Mouse (Mus musculus): ENCODE measurements at regions not wholly inside any gene's neighbourhood (a gene's known extent, or its start where the extent isn't known, plus 50 kb on each side); places are given as distances from the start of the nearest gene placed in this dataset.

GRCm38 (mm10) chr5:101288358-101288757 lies 376.4 kb downstream of the Nkx6-1 start:
- TF ChIP-seq POLR2A (IDR thresholded peaks at IDR 0.05; ENCODE audit: borderline replicate concordance, extremely low read depth, insufficient read depth, insufficient read length, poor library complexity, severe bottlenecking) (no peak), CTCF (IDR thresholded peaks at IDR 0.05; ENCODE audit: borderline replicate concordance, extremely low read depth, insufficient read depth, insufficient read length) (peak; percentile 55)
- peak; percentile 22 for DNase-seq (ENCODE audit: low read depth)

- TF ChIP-seq CTCF (IDR thresholded peaks at IDR 0.05; ENCODE audit: borderline replicate concordance, extremely low read depth, insufficient read depth, insufficient read length) (no peak), POLR2A (IDR thresholded peaks at IDR 0.05; ENCODE audit: borderline replicate concordance, extremely low read depth, insufficient read depth, insufficient read length, poor library complexity, severe bottlenecking) (no peak)
- DNase-seq (ENCODE audit: low read depth) = peak; percentile 4
Measured at GRCm38 (mm10) chr5:101285941-101286340, 378.9 kb downstream of the Nkx6-1 start.

- no peak for TF ChIP-seq POLR2A (IDR thresholded peaks at IDR 0.05; ENCODE audit: borderline replicate concordance, extremely low read depth, insufficient read depth, insufficient read length, poor library complexity, severe bottlenecking)
- TF ChIP-seq CTCF (IDR thresholded peaks at IDR 0.05; ENCODE audit: borderline replicate concordance, extremely low read depth, insufficient read depth, insufficient read length) = no peak
- no peak for DNase-seq (ENCODE audit: low read depth)
Measured at GRCm38 (mm10) chr5:101250474-101250873, 405.0 kb downstream of the Gpat3 start.

- peak; percentile 59 for DNase-seq (ENCODE audit: low read depth)
- no peak for TF ChIP-seq CTCF (IDR thresholded peaks at IDR 0.05; ENCODE audit: borderline replicate concordance, extremely low read depth, insufficient read depth, insufficient read length)
- TF ChIP-seq POLR2A (IDR thresholded peaks at IDR 0.05; ENCODE audit: borderline replicate concordance, extremely low read depth, insufficient read depth, insufficient read length, poor library complexity, severe bottlenecking) = no peak
Measured at GRCm38 (mm10) chr5:101242651-101243050, 397.1 kb downstream of the Gpat3 start.

GRCm38 (mm10) chr5:101239298-101240118 lies 394.0 kb downstream of the Gpat3 start:
- no peak for TF ChIP-seq CTCF (IDR thresholded peaks at IDR 0.05; ENCODE audit: borderline replicate concordance, extremely low read depth, insufficient read depth, insufficient read length)
- no peak for TF ChIP-seq POLR2A (IDR thresholded peaks at IDR 0.05; ENCODE audit: borderline replicate concordance, extremely low read depth, insufficient read depth, insufficient read length, poor library complexity, severe bottlenecking)

GRCm38 (mm10) chr5:101236163-101236693 lies 390.7 kb downstream of the Gpat3 start:
- no peak for DNase-seq (ENCODE audit: low read depth)
- no peak for TF ChIP-seq CTCF (IDR thresholded peaks at IDR 0.05; ENCODE audit: borderline replicate concordance, extremely low read depth, insufficient read depth, insufficient read length)
- TF ChIP-seq POLR2A (IDR thresholded peaks at IDR 0.05; ENCODE audit: borderline replicate concordance, extremely low read depth, insufficient read depth, insufficient read length, poor library complexity, severe bottlenecking) = no peak

More at GRCm38 (mm10) chr5:101239298-101240118, 394.0 kb downstream of the Gpat3 start:
- no peak for DNase-seq (ENCODE audit: low read depth)

GRCm38 (mm10) chr5:101222390-101222789 lies 376.9 kb downstream of the Gpat3 start:
- no peak for DNase-seq (ENCODE audit: low read depth)
- no peak for TF ChIP-seq POLR2A (IDR thresholded peaks at IDR 0.05; ENCODE audit: borderline replicate concordance, extremely low read depth, insufficient read depth, insufficient read length, poor library complexity, severe bottlenecking)
- TF ChIP-seq CTCF (IDR thresholded peaks at IDR 0.05; ENCODE audit: borderline replicate concordance, extremely low read depth, insufficient read depth, insufficient read length) = no peak

GRCm38 (mm10) chr5:101218082-101218481 lies 372.6 kb downstream of the Gpat3 start:
- TF ChIP-seq POLR2A (IDR thresholded peaks at IDR 0.05; ENCODE audit: borderline replicate concordance, extremely low read depth, insufficient read depth, insufficient read length, poor library complexity, severe bottlenecking) (no peak), CTCF (IDR thresholded peaks at IDR 0.05; ENCODE audit: borderline replicate concordance, extremely low read depth, insufficient read depth, insufficient read length) (no peak)

GRCm38 (mm10) chr5:101216837-101217571 lies 371.5 kb downstream of the Gpat3 start:
- DNase-seq (ENCODE audit: low read depth) = no peak
- TF ChIP-seq CTCF (IDR thresholded peaks at IDR 0.05; ENCODE audit: borderline replicate concordance, extremely low read depth, insufficient read depth, insufficient read length) = no peak
- TF ChIP-seq POLR2A (IDR thresholded peaks at IDR 0.05; ENCODE audit: borderline replicate concordance, extremely low read depth, insufficient read depth, insufficient read length, poor library complexity, severe bottlenecking) = no peak

More at GRCm38 (mm10) chr5:101218082-101218481, 372.6 kb downstream of the Gpat3 start:
- DNase-seq (ENCODE audit: low read depth) = no peak

- no peak for TF ChIP-seq POLR2A (IDR thresholded peaks at IDR 0.05; ENCODE audit: borderline replicate concordance, extremely low read depth, insufficient read depth, insufficient read length, poor library complexity, severe bottlenecking)
- no peak for TF ChIP-seq CTCF (IDR thresholded peaks at IDR 0.05; ENCODE audit: borderline replicate concordance, extremely low read depth, insufficient read depth, insufficient read length)
- DNase-seq (ENCODE audit: low read depth) = no peak
Measured at GRCm38 (mm10) chr5:101211974-101212373, 366.5 kb downstream of the Gpat3 start.

- TF ChIP-seq CTCF (IDR thresholded peaks at IDR 0.05; ENCODE audit: borderline replicate concordance, extremely low read depth, insufficient read depth, insufficient read length) (no peak), POLR2A (IDR thresholded peaks at IDR 0.05; ENCODE audit: borderline replicate concordance, extremely low read depth, insufficient read depth, insufficient read length, poor library complexity, severe bottlenecking) (no peak)
- no peak for DNase-seq (ENCODE audit: low read depth)
Measured at GRCm38 (mm10) chr5:101208150-101208549, 362.6 kb downstream of the Gpat3 start.

Measured in brain, embryonic 14.5 days (tissue).